Mouse (Mus musculus) ovary, adult 2 months (tissue): ENCODE results near the gene Rassf4. TPM values are rescaled to one million over a fixed set of nuclear protein-coding genes. Genes with fewer than 3 reads are reported as not detected.

Experiments used
- polyA plus RNA-seq: library from polyadenylated mRNA; depleted of rRNA; stranded (reverse); fragments of >200 nt; gene quantifications from 2 replicates; pipeline ENCODE4 v1.2.3, GENCODE M21; 2012; rRNA removed

Rassf4 gene
- polyA plus RNA-seq = 8.3 and 11.6 TPM in 2 replicates

DNA sequence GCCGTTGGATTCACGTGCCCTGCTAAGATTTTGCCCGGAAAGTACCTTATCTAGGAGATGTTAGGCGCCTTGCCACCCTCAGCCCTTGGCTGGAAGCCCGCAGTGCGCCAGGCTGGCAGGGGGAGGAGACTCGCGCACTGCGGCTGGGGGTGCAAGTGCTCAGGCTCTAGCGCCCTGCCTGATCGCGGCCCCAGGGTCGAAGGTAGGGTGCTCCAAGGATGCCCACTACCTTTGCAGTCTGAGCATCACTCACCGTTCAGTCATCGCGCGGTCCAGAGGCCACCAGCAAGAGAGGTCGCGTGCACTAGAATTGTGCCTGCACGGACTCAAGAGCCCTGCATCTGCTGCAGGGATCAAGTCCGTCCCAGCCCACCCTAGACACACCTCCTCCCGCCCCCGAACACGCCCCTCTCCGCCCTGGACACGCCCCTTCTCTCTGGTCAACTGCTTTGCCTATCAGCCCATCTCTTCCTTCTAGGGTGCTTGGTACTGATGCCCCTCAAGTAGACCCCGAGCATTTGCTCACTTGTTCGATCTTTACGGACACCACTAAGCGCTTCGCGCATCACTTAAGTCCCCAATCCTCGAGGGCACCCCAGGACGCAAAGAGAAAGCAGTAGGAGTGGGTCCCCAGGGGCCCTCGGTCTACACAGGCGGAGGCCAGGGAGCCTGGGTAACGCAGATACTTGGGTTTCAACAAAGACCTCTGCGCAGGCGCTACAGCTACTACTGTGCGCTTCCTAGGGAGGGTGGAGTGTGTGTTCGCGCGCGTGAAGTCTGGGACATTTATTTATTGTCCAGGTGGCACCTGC is at the start of gene Rassf4:
Gene Rassf4, minus strand, starts transcription at position 482 of the 812 bp plus-strand sequence.

GRCm38 (mm10) chr6:116716666-116717065 is 42.9 kb upstream of the Rassf4 start, which contains the start of gene Tmem72:
Gene Tmem72 (minus strand): TSS chr6:116716913.

GRCm38 (mm10) chr6:116650406-116650805 is 23.3 kb downstream of the Rassf4 start, which contains the start of gene Depp1:
Gene Depp1 (plus strand): TSS chr6:116650609.

DNA sequence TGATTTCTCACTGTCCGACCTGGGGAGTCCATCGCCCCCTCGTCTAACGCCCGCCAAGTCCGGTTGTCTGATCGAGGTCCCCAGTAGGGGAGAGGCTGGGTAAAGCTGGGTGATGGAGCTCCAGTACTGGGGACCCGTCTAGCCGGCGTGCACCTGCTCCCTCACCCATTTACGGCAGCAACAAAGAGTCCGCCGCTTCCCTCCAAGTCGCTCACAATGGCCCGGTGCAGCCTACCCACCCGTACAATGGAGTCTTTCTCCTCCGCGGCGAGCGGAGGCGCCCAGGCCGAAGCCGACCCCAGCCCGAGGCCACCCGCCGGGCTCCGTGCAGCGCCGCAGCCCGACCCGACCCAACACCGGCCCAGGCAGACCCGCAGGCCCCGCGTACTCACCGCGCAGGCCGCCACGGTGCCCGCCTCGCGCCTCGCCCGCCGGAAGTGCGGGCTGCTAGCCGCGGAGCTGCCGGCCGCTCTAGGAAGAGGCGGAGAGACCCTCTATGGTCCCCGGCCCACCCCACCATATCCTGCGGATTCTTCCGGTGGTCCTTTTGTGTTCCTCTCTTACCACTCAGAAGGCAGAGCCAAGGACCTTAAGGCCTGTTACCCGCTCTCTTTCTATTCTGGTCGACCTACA is 45.1 kb downstream of the Rassf4 start, which contains the start of gene Zfp422:
Gene Zfp422, minus strand, starts transcription at position 461 of the 633 bp plus-strand sequence.

DNA sequence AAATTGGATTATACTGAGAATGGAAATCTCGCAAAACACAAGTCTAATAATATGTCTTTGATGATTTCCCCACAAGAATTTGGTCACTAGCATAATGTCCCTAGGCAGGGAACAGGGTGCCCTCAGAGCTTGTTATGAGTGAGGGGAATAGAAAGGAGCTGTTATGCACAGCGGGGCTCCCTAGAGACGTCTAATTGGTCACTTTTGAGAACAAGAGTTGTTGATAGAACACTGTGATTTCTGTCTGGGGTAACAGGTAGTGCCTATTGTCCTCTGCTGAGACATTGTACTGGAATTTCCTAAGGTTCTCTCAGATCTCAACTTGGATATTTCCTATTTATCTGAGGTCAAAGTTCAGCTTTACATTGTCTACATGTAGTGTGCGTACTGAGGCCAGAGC is 89.7 kb downstream of the Rassf4 start, which contains the start of gene Olfr215:
Gene Olfr215, minus strand, starts transcription at position 101 of the 400 bp plus-strand sequence.

Other genes starting within 250 kb of the Rassf4 start
- gene Alox5, start 212.8 kb downstream of the Rassf4 start, polyA plus RNA-seq = 1.1 and 1.4 TPM in 2 replicates
- not detected in 2 replicates for gene Olfr211, start 184.9 kb downstream of the Rassf4 start, polyA plus RNA-seq
- not detected in 2 replicates for gene Olfr212, start 167.4 kb downstream of the Rassf4 start, polyA plus RNA-seq
- not detected in 2 replicates for gene Olfr213, start 135.5 kb downstream of the Rassf4 start, polyA plus RNA-seq
- 0.21 TPM in 1 of 2 replicates, not detected in the other for gene Gm5580, start 122.8 kb downstream of the Rassf4 start, polyA plus RNA-seq
- 0.14 TPM in 1 of 2 replicates, not detected in the other for gene Olfr214, start 119.7 kb downstream of the Rassf4 start, polyA plus RNA-seq
- not detected in 2 replicates for gene Olfr215, start 89.8 kb downstream of the Rassf4 start, polyA plus RNA-seq
- gene Zfp422, start 45.0 kb downstream of the Rassf4 start, polyA plus RNA-seq = 13.7 and 13.9 TPM in 2 replicates
- 7.2 and 12.3 TPM in 2 replicates for gene Depp1, start 23.3 kb downstream of the Rassf4 start, polyA plus RNA-seq
- gene Tmem72, start 43.0 kb upstream of the Rassf4 start, polyA plus RNA-seq = 0.83 and 1.0 TPM in 2 replicates